Mouse (Mus musculus) olfactory bulb, adult 2 months (tissue): Measurements from ENCODE around the gene Frmd8. TPM values are rescaled to one million over a fixed set of nuclear protein-coding genes. Genes with fewer than 3 reads are reported as not detected.

Source experiments
- H3K27ac ChIP-seq: fragments of 200-500 bp; 2 replicates; pipeline ENCODE4 v1.5.1; 2012; ENCODE audit warnings: low read depth, low read length; ENCODE audit not compliant: insufficient read depth
- H3K4me1 ChIP-seq: fragments of 200-500 bp; 2 replicates; pipeline ENCODE4 v1.6.1; 2012; ENCODE audit warnings: low read length; ENCODE audit not compliant: control insufficient read depth, insufficient read depth
- H3K4me3 ChIP-seq: fragments of 200-500 bp; 2 replicates; pipeline ENCODE4 v1.5.1; 2012; ENCODE audit warnings: mild to moderate bottlenecking, low read depth, low read length, moderate library complexity; ENCODE audit not compliant: insufficient read depth
- CTCF ChIP-seq: fragments of 200-500 bp; IDR thresholded peaks from 2 replicates; pipeline ENCODE4 v1.5.1; 2012; ENCODE audit warnings: low read depth, mild to moderate bottlenecking, low read length, moderate library complexity; ENCODE audit not compliant: insufficient read depth
- POLR2A ChIP-seq: fragments of 200-500 bp; IDR thresholded peaks from 2 replicates; pipeline ENCODE4 v1.6.1; 2012; ENCODE audit warnings: mild to moderate bottlenecking, low read depth, low read length, moderate library complexity; ENCODE audit not compliant: insufficient read depth
- WGBS: fragments of 180-500 bp; shearing (Covaris S2); methylation state at CpG from one replicate; pipeline ENCODE4 v1.1.7; 2018; 5-methylcytosine and 5-hydroxymethylcytosine counted together
- polyA plus RNA-seq: library from polyadenylated mRNA; stranded (reverse); fragments of >200 nt; gene quantifications from 2 replicates; pipeline ENCODE4 v1.2.4, GENCODE M21; 2012; ENCODE audit warnings: low replicate concordance; ENCODE audit not compliant: missing spikeins, insufficient read depth, insufficient read length

The Frmd8 gene
- polyA plus RNA-seq, 1 experiment, result not detected

DNA sequence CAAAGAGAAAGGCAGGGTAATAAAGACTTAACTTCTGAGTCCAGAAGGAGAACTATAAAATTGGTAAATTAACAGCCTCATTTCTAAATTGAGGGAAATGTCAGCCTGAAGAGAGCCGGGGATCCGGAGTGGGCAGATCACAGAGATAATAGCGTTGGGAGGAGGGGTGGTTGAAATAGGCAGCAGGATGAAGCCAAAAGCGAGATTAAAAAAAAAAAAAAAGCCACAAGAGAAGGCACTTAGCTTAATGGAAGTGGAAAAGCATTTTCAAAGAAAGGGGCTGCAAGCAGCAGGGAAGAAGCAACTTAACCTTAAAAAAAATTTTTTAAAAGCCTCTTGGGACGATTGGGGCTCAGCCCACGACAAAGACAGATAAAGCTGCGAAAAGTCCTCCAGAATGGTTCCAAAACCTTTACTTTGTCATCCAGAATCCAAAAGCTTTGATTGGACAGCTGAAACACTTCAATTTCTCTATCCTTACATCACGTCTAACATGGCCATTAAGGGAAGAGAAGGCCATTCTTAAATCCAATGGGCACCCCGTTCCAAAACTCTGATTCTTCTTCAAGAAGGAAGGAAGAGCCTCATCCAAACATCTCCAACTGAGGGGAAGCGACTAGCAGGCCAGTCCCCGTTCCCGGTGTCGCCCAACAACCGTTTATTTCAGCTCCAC lies 36.5 kb upstream of the Frmd8 start:
- H3K27ac ChIP-seq, result peak overlapping the region; percentile 68
- TF ChIP-seq CTCF, result no peak
- TF ChIP-seq POLR2A, result no peak
- H3K4me1 ChIP-seq, result peaks cover 11% of the 10 kb centered on the region
- H3K4me3 ChIP-seq, result peak overlapping the region; percentile 89
- 2% methylated on average over 14 of the region's 14 CpGs for WGBS

DNA sequence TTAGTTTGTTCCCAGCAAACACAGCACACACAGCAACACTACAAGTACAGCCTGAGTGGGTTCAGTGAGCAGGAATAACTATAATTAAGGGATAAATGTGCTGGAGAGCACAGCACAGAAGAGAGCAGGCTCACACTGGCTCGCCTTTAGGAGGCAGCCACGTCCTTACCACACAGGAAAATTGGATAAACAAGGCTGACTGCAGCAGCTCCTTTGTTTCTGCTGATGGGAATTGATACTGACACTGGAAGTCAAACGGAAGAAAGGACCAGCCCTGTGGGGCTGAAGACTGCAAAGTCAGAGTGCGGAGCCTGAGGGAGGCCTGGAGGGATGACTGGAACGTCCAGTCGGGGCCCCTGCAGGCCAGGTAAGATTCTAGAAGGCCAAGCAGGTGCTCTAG lies 35.1 kb upstream of the Frmd8 start:
- peaks cover 11% of the 10 kb centered on the region for H3K4me1 ChIP-seq
- TF ChIP-seq POLR2A (no peak), CTCF (no peak)
- 13% methylated on average over 6 of the region's 6 CpGs for WGBS
- peak overlapping the region; percentile 38 for H3K4me3 ChIP-seq
- H3K27ac ChIP-seq, result peak overlapping the region; percentile 58; the same call in 1 of the 2 replicates

- TF ChIP-seq CTCF (no peak), POLR2A (no peak)
- 70% methylated on average over 3 of the region's 3 CpGs for WGBS
- Histone ChIP-seq H3K4me1 (peaks cover 4% of the 10 kb centered on the region), H3K4me3 (no peak overlapping the region), H3K27ac (no peak overlapping the region)
These were observed 32.2 kb upstream of the Frmd8 start for GRCm38 (mm10) chr19:5907275-5907674.

DNA sequence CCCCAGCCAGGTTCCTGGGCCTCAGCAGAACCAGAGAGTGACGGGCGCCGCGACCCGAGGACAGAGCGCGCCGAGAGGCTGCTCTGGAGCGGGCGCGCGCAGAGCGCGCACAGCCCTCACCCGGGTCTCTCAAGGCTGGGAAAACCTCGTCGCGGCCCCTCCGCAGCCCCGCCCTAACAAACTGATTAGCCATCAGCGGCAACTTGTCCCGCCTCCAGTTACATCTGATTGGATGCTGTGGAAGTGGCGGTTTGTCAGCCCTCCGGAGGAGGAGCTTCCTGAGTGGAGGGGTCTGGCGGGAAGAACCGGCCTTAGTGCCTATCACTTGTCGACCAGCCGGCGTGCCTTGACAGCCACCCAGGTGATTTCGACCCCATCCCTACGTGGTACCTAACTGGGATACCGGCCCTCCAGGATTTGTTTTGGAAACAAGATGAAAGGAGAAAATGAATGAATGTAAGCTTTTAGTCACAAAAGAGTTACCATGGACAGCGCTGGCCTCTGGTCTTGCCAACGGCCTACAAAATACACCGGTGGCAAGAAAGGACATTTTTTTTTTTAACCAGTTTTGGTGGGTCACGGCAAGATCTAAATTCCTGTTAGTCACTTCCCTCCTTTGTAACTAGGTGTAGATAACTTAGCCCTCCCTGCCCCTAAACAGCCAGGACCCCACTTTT lies 19.1 kb upstream of the Frmd8 start, which contains the start of gene Tigd3:
Gene Tigd3 (minus strand): TSS at position 148 of the 677 bp plus-strand sequence.
- H3K27ac ChIP-seq, result no peak within 1 kb of the TSS
- peaks cover 21% of the 10 kb centered on the region for H3K4me1 ChIP-seq
- no peak for TF ChIP-seq CTCF
- peak; percentile 93 for TF ChIP-seq POLR2A
- peak within 1 kb of the TSS; percentile 68 for H3K4me3 ChIP-seq
- WGBS, result under 1% methylated on average over 36 of the region's 36 CpGs

DNA sequence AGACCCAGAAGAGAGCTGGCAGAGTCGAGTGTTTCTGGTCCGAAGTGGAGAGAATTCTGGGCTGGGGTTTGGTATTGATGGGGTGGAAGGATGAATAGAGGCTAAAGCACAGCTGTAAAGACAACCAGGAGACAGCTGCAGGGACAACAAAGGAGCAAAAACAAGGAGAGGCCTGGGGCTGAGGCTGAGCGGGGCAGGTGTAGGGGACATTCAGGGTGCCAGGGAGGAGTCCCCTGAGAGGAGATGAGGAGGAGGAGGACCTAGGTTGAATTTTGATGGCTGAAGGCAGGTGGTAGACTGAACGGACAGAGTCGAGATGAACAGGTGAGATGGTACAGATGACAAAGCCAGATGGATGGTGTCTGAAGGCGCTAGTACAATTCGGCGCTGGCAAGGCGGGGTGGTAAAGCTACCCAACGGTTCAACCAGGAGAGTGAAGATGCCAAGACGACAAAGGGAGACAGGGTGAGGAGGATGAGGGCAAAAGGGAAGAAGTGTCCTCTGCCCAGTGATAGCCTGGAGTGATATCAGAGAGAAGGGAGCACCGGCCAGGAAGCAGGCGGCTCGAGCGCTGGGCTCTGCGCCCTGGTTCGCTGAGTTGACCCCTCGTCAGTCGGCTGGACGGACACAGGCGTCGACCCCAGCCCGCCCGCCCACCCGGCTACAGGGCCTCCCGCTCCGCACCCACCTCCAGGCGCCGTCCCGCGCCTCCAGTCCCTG lies 18.4 kb upstream of the Frmd8 start:
- 5% methylated on average over 23 of the region's 31 CpGs for WGBS
- Histone ChIP-seq H3K27ac (no peak overlapping the region), H3K4me3 (peak overlapping the region; percentile 68), H3K4me1 (peaks cover 21% of the 10 kb centered on the region)
- TF ChIP-seq POLR2A, result no peak

- 74% methylated on average over 13 of the region's 13 CpGs for WGBS
- peak overlapping the region; percentile 68; the same call in 1 of the 2 replicates for H3K4me3 ChIP-seq
- peaks cover 21% of the 10 kb centered on the region for H3K4me1 ChIP-seq
- no peak for TF ChIP-seq POLR2A
- H3K27ac ChIP-seq, result no peak overlapping the region
These were observed 17.7 kb upstream of the Frmd8 start for GRCm38 (mm10) chr19:5892735-5893134.

- WGBS, result 91% methylated on average over 7 of the region's 7 CpGs
These were observed 17.2 kb upstream of the Frmd8 start for GRCm38 (mm10) chr19:5892262-5892661.

GRCm38 (mm10) chr19:5891521-5892258 lies 16.6 kb upstream of the Frmd8 start:
- WGBS, result 87% methylated on average over 12 of the region's 12 CpGs
- H3K27ac ChIP-seq, result no peak overlapping the region
- H3K4me1 ChIP-seq, result peaks cover 21% of the 10 kb centered on the region
- no peak overlapping the region for H3K4me3 ChIP-seq
- no peak for TF ChIP-seq CTCF
- no peak for TF ChIP-seq POLR2A

More at GRCm38 (mm10) chr19:5892262-5892661, 17.2 kb upstream of the Frmd8 start:
- H3K4me3 ChIP-seq, result no peak overlapping the region
- TF ChIP-seq POLR2A, result no peak
- peaks cover 21% of the 10 kb centered on the region for H3K4me1 ChIP-seq
- no peak overlapping the region for H3K27ac ChIP-seq
